Mouse (Mus musculus) monocyte, adult 59 days (primary cell): Measurements from ENCODE around the gene 1700020D05Rik. TPM values are rescaled to one million over a fixed set of nuclear protein-coding genes. Genes with fewer than 3 reads are reported as not detected.

ENCODE experiments used
- total RNA-seq, 2 experiments: library from RNA; stranded (reverse); gene quantifications; one replicate each; pipeline ENCODE4 v1.2.4; 2023

Gene 1700020D05Rik
- total RNA-seq: 1 to 10 TPM; 1.3 to 1.4 TPM

GRCm38 (mm10) chr19:5503687-5504086 is at the start of gene 1700020D05Rik:
TSS of gene 1700020D05Rik (minus strand) at chr19:5503787.

GRCm38 (mm10) chr19:5510031-5511026 is 6.7 kb upstream of the 1700020D05Rik start, which contains the start of gene Snx32:
TSS of gene Snx32 (minus strand) at chr19:5510538.

GRCm38 (mm10) chr19:5490313-5490897 is 13.2 kb downstream of the 1700020D05Rik start, which contains the start of gene Cfl1:
TSS of gene Cfl1 (plus strand) at chr19:5490455.

GRCm38 (mm10) chr19:5487768-5488550 is 15.6 kb downstream of the 1700020D05Rik start, which contains the start of gene Mus81:
TSS of gene Mus81 (minus strand) at chr19:5488402.

GRCm38 (mm10) chr19:5473720-5474119 is 29.9 kb downstream of the 1700020D05Rik start, which contains the start of gene Efemp2:
TSS of gene Efemp2 (plus strand) at chr19:5473954.

GRCm38 (mm10) chr19:5468374-5468773 is 35.2 kb downstream of the 1700020D05Rik start, which contains the start of gene Ctsw:
TSS of gene Ctsw (minus strand) at chr19:5468507.

GRCm38 (mm10) chr19:5460465-5460911 is 43.1 kb downstream of the 1700020D05Rik start, which contains the start of gene Fibp:
TSS of gene Fibp (plus strand) at chr19:5460615.

GRCm38 (mm10) chr19:5457746-5458442 is 45.7 kb downstream of the 1700020D05Rik start, which contains the start of gene Ccdc85b:
TSS of gene Ccdc85b (minus strand) at chr19:5457894.

Other genes starting within 250 kb of the 1700020D05Rik start
- 10 to 100 TPM; 53.1 to 60.2 TPM for gene Pacs1, start 230.7 kb downstream of the 1700020D05Rik start, total RNA-seq
- gene Sf3b2, start 208.3 kb downstream of the 1700020D05Rik start, total RNA-seq: 100 to 1,000 TPM; 156 to 186 TPM
- gene Gal3st3, start 205.5 kb downstream of the 1700020D05Rik start, total RNA-seq: not detected
- gene Catsper1, start 168.0 kb downstream of the 1700020D05Rik start, total RNA-seq: not detected
- gene Cst6, start 154.2 kb downstream of the 1700020D05Rik start, total RNA-seq: not detected
- 10 to 100 TPM; 17.1 to 24.3 TPM for gene Eif1ad, start 137.0 kb downstream of the 1700020D05Rik start, total RNA-seq
- 10 to 100 TPM; 59.5 to 66.0 TPM for gene Banf1, start 136.6 kb downstream of the 1700020D05Rik start, total RNA-seq
- gene Sart1, start 115.1 kb downstream of the 1700020D05Rik start, total RNA-seq: 100 to 1,000 TPM; 129 to 130 TPM
- not detected for gene Tsga10ip, start 101.3 kb downstream of the 1700020D05Rik start, total RNA-seq
- 100 to 1,000 TPM; 165 to 176 TPM for gene Drap1, start 78.8 kb downstream of the 1700020D05Rik start, total RNA-seq
- gene AI837181, start 78.6 kb downstream of the 1700020D05Rik start, total RNA-seq: 10 to 100 TPM; 46.9 to 52.7 TPM
- gene Fosl1, start 56.2 kb downstream of the 1700020D05Rik start, total RNA-seq: 1 to 10 TPM; 2.0 to 3.2 TPM
- 1 to 10 TPM; 3.7 to 4.6 TPM for gene Ccdc85b, start 45.9 kb downstream of the 1700020D05Rik start, total RNA-seq
- gene Fibp, start 43.2 kb downstream of the 1700020D05Rik start, total RNA-seq: 10 to 100 TPM; 80.6 to 81.0 TPM
- gene Ctsw, start 35.3 kb downstream of the 1700020D05Rik start, total RNA-seq: under 1 TPM; 0.46 to 0.73 TPM
- gene Efemp2, start 29.8 kb downstream of the 1700020D05Rik start, total RNA-seq: 1 to 10 TPM; 5.1 to 6.7 TPM
- 10 to 100 TPM; 16.7 to 17.4 TPM for gene Mus81, start 15.4 kb downstream of the 1700020D05Rik start, total RNA-seq
- 1,000 to 10,000 TPM; 1,345 to 1,440 TPM for gene Cfl1, start 13.3 kb downstream of the 1700020D05Rik start, total RNA-seq
- gene Snx32, start 6.8 kb upstream of the 1700020D05Rik start, total RNA-seq: 1 to 10 TPM; 2.0 to 4.9 TPM
- not detected for gene Ovol1, start 56.9 kb upstream of the 1700020D05Rik start, total RNA-seq
- 10 to 100 TPM; 35.2 to 39.9 TPM for gene Ap5b1, start 64.2 kb upstream of the 1700020D05Rik start, total RNA-seq
- gene Rnaseh2c, start 98.1 kb upstream of the 1700020D05Rik start, total RNA-seq: 10 to 100 TPM; 64.5 to 74.1 TPM
- gene Kat5, start 106.5 kb upstream of the 1700020D05Rik start, total RNA-seq: 10 to 100 TPM; 87.2 to 88.5 TPM
- 100 to 1,000 TPM; 150 to 154 TPM for gene Rela, start 133.7 kb upstream of the 1700020D05Rik start, total RNA-seq
- 100 to 1,000 TPM; 153 to 157 TPM for gene Sipa1, start 159.9 kb upstream of the 1700020D05Rik start, total RNA-seq
- 100 to 1,000 TPM; 113 to 114 TPM for gene Map3k11, start 185.0 kb upstream of the 1700020D05Rik start, total RNA-seq
- gene Pcnx3, start 185.1 kb upstream of the 1700020D05Rik start, total RNA-seq: 100 to 1,000 TPM; 112 to 131 TPM
- not detected for gene Kcnk7, start 200.6 kb upstream of the 1700020D05Rik start, total RNA-seq
- 100 to 1,000 TPM; 236 to 244 TPM for gene Ehbp1l1, start 222.5 kb upstream of the 1700020D05Rik start, total RNA-seq
- gene Fam89b, start 225.9 kb upstream of the 1700020D05Rik start, total RNA-seq: 100 to 1,000 TPM in 1 of 2 experiments, 10 to 100 TPM in 1; 98.8 to 107 TPM
- 1 to 10 TPM; 3.8 to 5.4 TPM for gene Ltbp3, start 237.1 kb upstream of the 1700020D05Rik start, total RNA-seq